Mouse (Mus musculus) telencephalon, adult 2 months (tissue): ENCODE results near the gene Ppp1r12c.

ENCODE experiments used
- DNase-seq: peaks from one replicate; pipeline ENCODE4 v3.0.0-alpha.2; 2011; ENCODE audit warnings: low read depth, low spot score

Gene Ppp1r12c

GRCm38 (mm10) chr7:4516332-4517050, 15.0 kb upstream of the Ppp1r12c start, which contains the start of gene Tnnt1:
Gene Tnnt1 (minus strand): TSS chr7:4516382.
- no peak for DNase-seq

- DNase-seq = no peak
Measured at GRCm38 (mm10) chr7:4515853-4516252, 14.4 kb upstream of the Ppp1r12c start.

- DNase-seq = no peak
Measured at GRCm38 (mm10) chr7:4513829-4514712, 12.6 kb upstream of the Ppp1r12c start.

GRCm38 (mm10) chr7:4513236-4513635, 11.8 kb upstream of the Ppp1r12c start:
- DNase-seq = no peak

GRCm38 (mm10) chr7:4511489-4512224, 10.2 kb upstream of the Ppp1r12c start:
- DNase-seq = no peak

GRCm38 (mm10) chr7:4509863-4510608, 8.6 kb upstream of the Ppp1r12c start:
- no peak for DNase-seq

- DNase-seq = no peak
Measured at GRCm38 (mm10) chr7:4508739-4509116, 7.2 kb upstream of the Ppp1r12c start.

- DNase-seq = peak; percentile 44
Measured at GRCm38 (mm10) chr7:4508062-4508738, 6.7 kb upstream of the Ppp1r12c start.

GRCm38 (mm10) chr7:4507220-4507619, 5.7 kb upstream of the Ppp1r12c start:
- DNase-seq = no peak

- DNase-seq = no peak
Measured at GRCm38 (mm10) chr7:4504646-4505435, 3.4 kb upstream of the Ppp1r12c start.

GRCm38 (mm10) chr7:4503858-4504257, 2.4 kb upstream of the Ppp1r12c start:
- no peak for DNase-seq

- DNase-seq = no peak
Measured at GRCm38 (mm10) chr7:4503100-4503499, 1.6 kb upstream of the Ppp1r12c start.

GRCm38 (mm10) chr7:4502421-4503090, 1.1 kb upstream of the Ppp1r12c start:
- peak; percentile 94 for DNase-seq

- no peak for DNase-seq
Measured at GRCm38 (mm10) chr7:4500892-4501471, 498 bp downstream of the Ppp1r12c start.

- no peak for DNase-seq
Measured at GRCm38 (mm10) chr7:4499034-4499433, 2.4 kb downstream of the Ppp1r12c start.

- DNase-seq = no peak
Measured at GRCm38 (mm10) chr7:4498251-4498650, 3.2 kb downstream of the Ppp1r12c start.

GRCm38 (mm10) chr7:4497271-4497903, 4.1 kb downstream of the Ppp1r12c start:
- no peak for DNase-seq

GRCm38 (mm10) chr7:4496468-4496867, 5.0 kb downstream of the Ppp1r12c start:
- no peak for DNase-seq

GRCm38 (mm10) chr7:4493991-4494390, 7.5 kb downstream of the Ppp1r12c start:
- DNase-seq = no peak
